Mouse (Mus musculus) urinary bladder, adult 18-20 months (tissue): ENCODE results near the gene Rmnd5b.
"Not testable (repeated sequence)": the region's sequence is repeated elsewhere in the genome, so short reads cannot be mapped to it uniquely, and the experiment has no call there.

ENCODE experiments used
- DNase-seq, 2 experiments: peaks; one replicate each; pipeline ENCODE4 v3.0.0; 2022; ENCODE audit warnings: low spot score in 2 of 2, mixed read lengths in 2 of 2

Rmnd5b gene

GRCm38 (mm10) chr11:51635525-51636322 is at the start of gene Rmnd5b:
Gene Rmnd5b (minus strand): TSS chr11:51635896.
- DNase-seq = peak; percentile 86 to 92

- DNase-seq = no peak
Measured at GRCm38 (mm10) chr11:51681976-51682374, 46.3 kb upstream of the Rmnd5b start.

- DNase-seq = peak; percentile 81 to 82
Measured at GRCm38 (mm10) chr11:51681324-51681975, 45.8 kb upstream of the Rmnd5b start.

GRCm38 (mm10) chr11:51679466-51679865 is 43.8 kb upstream of the Rmnd5b start:
- no peak for DNase-seq

GRCm38 (mm10) chr11:51677737-51678418 is 42.2 kb upstream of the Rmnd5b start:
- no peak for DNase-seq

GRCm38 (mm10) chr11:51675386-51675785 is 39.7 kb upstream of the Rmnd5b start:
- no peak for DNase-seq

- DNase-seq = peak in 1 of 2 experiments; percentile 46
Measured at GRCm38 (mm10) chr11:51673291-51673690, 37.6 kb upstream of the Rmnd5b start.

- no peak for DNase-seq
Measured at GRCm38 (mm10) chr11:51671376-51671775, 35.7 kb upstream of the Rmnd5b start.

GRCm38 (mm10) chr11:51670846-51671245 is 35.1 kb upstream of the Rmnd5b start:
- no peak for DNase-seq

- DNase-seq = not testable (repeated sequence)
Measured at GRCm38 (mm10) chr11:51664747-51665146, 29.1 kb upstream of the Rmnd5b start.

GRCm38 (mm10) chr11:51662632-51663031 is 26.9 kb upstream of the Rmnd5b start:
- DNase-seq = no peak

GRCm38 (mm10) chr11:51661867-51662365 is 26.2 kb upstream of the Rmnd5b start:
- no peak for DNase-seq

- no peak for DNase-seq
Measured at GRCm38 (mm10) chr11:51658705-51659104, 23.0 kb upstream of the Rmnd5b start.

GRCm38 (mm10) chr11:51658291-51658690 is 22.6 kb upstream of the Rmnd5b start:
- DNase-seq = no peak

- DNase-seq = peak; percentile 68 to 84
Measured at GRCm38 (mm10) chr11:51656798-51657521, 21.3 kb upstream of the Rmnd5b start.

GRCm38 (mm10) chr11:51654891-51655290 is 19.2 kb upstream of the Rmnd5b start:
- DNase-seq = no peak

GRCm38 (mm10) chr11:51653736-51654135 is 18.0 kb upstream of the Rmnd5b start:
- no peak for DNase-seq

GRCm38 (mm10) chr11:51652889-51653418 is 17.3 kb upstream of the Rmnd5b start:
- no peak for DNase-seq

GRCm38 (mm10) chr11:51650691-51651515 is 15.2 kb upstream of the Rmnd5b start, which contains the start of the genes N4bp3 and D930048N14Rik:
Gene N4bp3 (minus strand): TSS chr11:51650842.
Gene D930048N14Rik (plus strand): TSS chr11:51650954.
- peak; percentile 71 to 79 for DNase-seq

GRCm38 (mm10) chr11:51650261-51650660 is 14.6 kb upstream of the Rmnd5b start:
- DNase-seq = no peak
